Mouse (Mus musculus) E14TG2a.4 (cell line): ENCODE measurements at regions not wholly inside any gene's neighbourhood (a gene's known extent, or its start where the extent isn't known, plus 50 kb on each side); places are given as distances from the start of the nearest gene placed in this dataset.

ENCODE experiments used
- H3K27me3 ChIP-seq: 2 replicates; pipeline ENCODE4 v1.6.1; 2014; ENCODE audit warnings: low read length, control low read depth; ENCODE audit not compliant: insufficient read depth
- H3K36me3 ChIP-seq: 2 replicates; pipeline ENCODE4 v1.6.1; 2014; ENCODE audit warnings: low read length, control low read depth; ENCODE audit not compliant: insufficient read depth
- H3K4me1 ChIP-seq: replicated peaks from 2 replicates; pipeline ENCODE4 v1.6.1; 2014; ENCODE audit warnings: low read depth, low read length, control low read depth
- H3K4me3 ChIP-seq: replicated peaks from 2 replicates; pipeline ENCODE4 v1.5.1; 2014; ENCODE audit warnings: mild to moderate bottlenecking, low read length
- H3K9me3 ChIP-seq: 2 replicates; pipeline ENCODE4 v1.6.1; 2014; ENCODE audit warnings: low read length, control low read depth
- CTCF ChIP-seq: conservative IDR thresholded peaks from 2 replicates; pipeline ENCODE4 v1.5.1; 2014; ENCODE audit warnings: low read length
- NANOG ChIP-seq: IDR thresholded peaks from 2 replicates; pipeline ENCODE4 v1.6.1; 2014; ENCODE audit warnings: borderline replicate concordance, low read length, mixed read lengths
- POU5F1 ChIP-seq: IDR thresholded peaks from 2 replicates; pipeline ENCODE4 v1.6.1; 2014; ENCODE audit warnings: low read length, borderline replicate concordance

DNA sequence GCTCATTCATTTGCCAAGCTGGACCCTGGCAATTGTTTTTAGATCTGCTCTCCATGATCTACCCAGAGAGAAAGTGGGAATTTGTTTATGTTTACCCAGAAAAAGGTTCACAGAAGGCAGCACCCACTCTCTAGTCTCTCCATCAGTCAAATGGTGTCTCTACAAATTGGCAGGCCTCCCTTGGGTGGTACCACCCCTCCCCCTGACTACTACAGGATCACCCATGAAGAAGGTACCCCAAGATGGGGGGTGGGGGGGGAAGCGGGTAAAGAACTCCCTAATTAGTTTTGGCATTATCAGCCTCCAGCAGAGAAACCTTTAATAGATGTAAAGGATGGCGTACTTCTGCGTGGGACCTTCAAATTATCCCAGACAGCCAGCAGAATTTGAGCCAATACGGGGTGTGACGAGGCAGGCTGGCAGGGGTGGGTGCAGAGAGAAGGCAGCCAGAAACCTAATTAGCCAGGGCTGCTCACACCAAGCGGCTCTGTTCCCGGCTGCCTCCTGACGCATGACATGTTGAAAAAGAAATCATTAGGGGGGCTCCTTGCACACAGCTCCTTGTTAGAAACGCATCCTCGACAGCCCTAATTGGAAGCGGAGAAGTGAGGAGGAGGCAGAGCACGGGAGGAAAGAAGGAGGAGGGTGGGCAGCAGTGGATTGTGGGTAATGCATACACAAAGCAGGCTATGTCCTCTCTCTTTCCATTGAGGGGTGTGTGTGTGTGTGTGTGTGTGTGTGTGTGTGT is 220.7 kb downstream of the Suds3 start:
- Histone ChIP-seq H3K9me3 (no peaks in the 10 kb centered on the region), H3K27me3 (peaks cover 13% of the 10 kb centered on the region), H3K4me3 (no peak overlapping the region), H3K36me3 (no peaks in the 10 kb centered on the region), H3K4me1 (peaks cover 15% of the 10 kb centered on the region)
- TF ChIP-seq POU5F1, result no peak
- no peak for TF ChIP-seq CTCF
- TF ChIP-seq NANOG, result no peak

DNA sequence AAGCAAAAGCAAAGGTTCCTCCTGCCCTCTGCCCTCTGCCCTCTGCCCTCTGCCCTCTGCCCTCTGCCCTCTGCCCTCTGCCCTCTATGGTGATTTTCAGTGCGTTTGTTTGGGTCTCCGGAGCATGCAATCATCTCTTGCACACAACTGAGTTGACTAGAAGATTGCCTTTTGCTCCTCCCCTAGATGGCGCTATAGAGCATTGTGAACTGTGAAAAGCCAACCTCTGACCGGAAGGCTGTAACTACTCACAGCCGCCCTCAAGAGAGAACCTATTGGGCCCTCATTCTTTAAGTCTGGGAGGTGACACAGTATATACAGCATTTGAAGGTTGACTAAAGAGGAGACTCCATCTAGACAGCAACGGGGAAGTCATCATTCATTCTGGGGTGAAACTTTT is 221.3 kb downstream of the Suds3 start:
- Histone ChIP-seq H3K36me3 (no peaks in the 10 kb centered on the region), H3K9me3 (no peaks in the 10 kb centered on the region), H3K4me3 (no peak overlapping the region), H3K27me3 (peaks cover 13% of the 10 kb centered on the region), H3K4me1 (peaks cover 15% of the 10 kb centered on the region)
- TF ChIP-seq NANOG, result no peak
- peak; percentile 49 for TF ChIP-seq CTCF

DNA sequence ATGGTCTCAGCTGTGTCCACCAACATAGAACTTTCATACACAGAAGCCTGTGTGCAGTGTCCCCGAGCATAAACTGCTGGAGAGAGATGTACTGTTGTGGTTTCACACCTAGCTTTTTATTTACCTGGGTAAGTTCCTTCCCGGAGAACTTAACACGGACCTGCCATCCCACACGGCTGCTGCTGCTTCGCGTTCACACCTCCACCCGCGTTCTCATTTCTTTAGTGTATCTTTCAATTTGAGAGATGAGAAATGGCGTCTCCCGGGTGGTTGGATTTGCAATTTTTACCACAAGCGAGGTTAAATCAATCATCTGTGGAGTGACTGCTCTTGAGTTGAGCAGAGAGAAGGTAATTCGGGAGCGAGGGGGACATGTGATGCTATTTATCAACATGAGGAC is 223.0 kb downstream of the Suds3 start:
- peak overlapping the region; percentile 32; the same call in 1 of the 2 replicates for H3K4me3 ChIP-seq
- no peaks in the 10 kb centered on the region for H3K9me3 ChIP-seq
- H3K27me3 ChIP-seq, result peaks cover 13% of the 10 kb centered on the region
- TF ChIP-seq POU5F1 (no peak), CTCF (no peak), NANOG (no peak)
- no peaks in the 10 kb centered on the region for H3K36me3 ChIP-seq
- peaks cover 15% of the 10 kb centered on the region for H3K4me1 ChIP-seq

- Histone ChIP-seq H3K36me3 (no peaks in the 10 kb centered on the region), H3K4me1 (peaks cover 36% of the 10 kb centered on the region), H3K27me3 (peaks cover 13% of the 10 kb centered on the region), H3K9me3 (peaks cover 5% of the 10 kb centered on the region; the same call in 1 of the 2 replicates), H3K4me3 (no peak overlapping the region)
- TF ChIP-seq NANOG (no peak), POU5F1 (no peak), CTCF (no peak)
Observed at GRCm38 (mm10) chr5:116889224-116889623, 226.7 kb downstream of the Suds3 start.

DNA sequence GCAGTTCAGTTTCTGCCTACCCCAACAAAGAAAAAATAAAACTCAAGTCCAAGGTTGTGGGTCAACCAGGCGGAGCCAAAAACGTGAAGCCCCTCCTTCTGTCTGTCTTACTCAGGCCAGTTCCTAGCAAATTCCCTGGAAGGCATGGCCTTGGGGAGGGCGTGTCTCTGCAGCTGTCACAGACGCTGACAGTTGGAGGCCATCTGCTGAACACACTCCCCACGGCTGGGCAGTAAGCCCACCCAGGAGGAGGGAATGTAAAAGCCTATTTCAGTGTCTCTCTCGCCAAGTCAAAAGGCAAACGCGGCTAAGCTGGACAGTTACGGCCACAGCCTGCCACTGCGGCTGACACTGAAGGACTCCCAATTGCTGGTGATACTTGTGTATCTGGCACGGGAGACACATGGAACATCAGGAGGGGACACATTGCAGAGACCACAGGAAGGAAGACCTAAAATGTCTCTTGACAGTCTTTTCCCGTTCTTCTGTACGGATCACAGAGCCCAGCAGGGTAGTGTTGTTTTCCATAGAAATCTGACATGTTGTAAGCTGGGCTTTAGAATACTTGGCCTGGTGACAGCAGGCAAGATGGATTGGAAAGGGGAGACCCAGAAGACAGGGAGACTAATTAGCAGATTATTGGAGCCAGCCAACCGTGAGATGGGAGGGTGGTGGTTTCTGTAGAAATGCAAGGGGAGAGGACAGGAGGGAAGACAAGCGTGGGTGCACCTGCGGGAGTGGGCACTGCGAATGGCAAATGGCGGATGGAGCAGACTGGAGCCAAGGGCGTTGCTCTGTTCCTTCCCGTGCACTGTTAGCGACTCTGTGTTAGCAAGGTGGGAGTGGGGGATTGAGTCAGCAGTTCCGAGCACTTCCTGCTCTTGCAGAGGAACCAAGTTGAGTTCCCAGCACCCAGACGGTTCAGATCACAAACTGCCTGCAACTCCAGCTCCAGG is 229.5 kb downstream of the Suds3 start:
- Histone ChIP-seq H3K4me3 (peak overlapping the region; percentile 37), H3K4me1 (peaks cover 22% of the 10 kb centered on the region)
- no peak for TF ChIP-seq NANOG
- no peak for TF ChIP-seq POU5F1
- no peak for TF ChIP-seq CTCF

GRCm38 (mm10) chr5:116879761-116880160 is 236.2 kb downstream of the Suds3 start:
- TF ChIP-seq CTCF, result no peak
- TF ChIP-seq POU5F1, result no peak
- no peak for TF ChIP-seq NANOG
- no peaks in the 10 kb centered on the region for H3K4me1 ChIP-seq

More for the DNA sequence above, 229.5 kb downstream of the Suds3 start:
- peaks cover 5% of the 10 kb centered on the region; the same call in 1 of the 2 replicates for H3K9me3 ChIP-seq
- H3K36me3 ChIP-seq, result no peaks in the 10 kb centered on the region
- no peaks in the 10 kb centered on the region for H3K27me3 ChIP-seq

DNA sequence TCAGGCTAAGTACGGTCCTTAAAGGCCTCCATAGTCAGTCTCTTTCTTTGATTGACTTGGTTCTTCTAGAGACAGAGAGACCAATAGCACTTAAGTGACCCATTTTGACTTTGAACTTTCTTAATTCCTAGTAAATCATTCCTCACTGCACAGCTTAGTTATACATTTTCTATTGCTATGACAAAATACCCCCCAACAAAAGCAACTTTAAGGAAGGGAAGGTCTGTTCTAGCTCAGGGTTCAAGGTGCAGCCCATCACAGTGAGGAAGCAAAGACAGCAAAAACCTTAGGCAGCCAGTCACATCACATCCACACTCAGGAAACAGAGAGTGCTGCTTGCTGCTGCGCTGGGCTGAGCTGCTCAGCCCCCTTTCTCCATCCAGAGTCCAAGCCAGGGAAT is 241.0 kb downstream of the Suds3 start:
- TF ChIP-seq POU5F1 (no peak), NANOG (no peak), CTCF (no peak)
- Histone ChIP-seq H3K36me3 (no peaks in the 10 kb centered on the region), H3K9me3 (no peaks in the 10 kb centered on the region), H3K4me3 (no peak overlapping the region), H3K27me3 (no peaks in the 10 kb centered on the region), H3K4me1 (no peaks in the 10 kb centered on the region)

More at GRCm38 (mm10) chr5:116879761-116880160, 236.2 kb downstream of the Suds3 start:
- Histone ChIP-seq H3K4me3 (no peak overlapping the region), H3K9me3 (peaks cover 5% of the 10 kb centered on the region; the same call in 1 of the 2 replicates), H3K27me3 (no peaks in the 10 kb centered on the region), H3K36me3 (no peaks in the 10 kb centered on the region)

GRCm38 (mm10) chr5:116868115-116868514 is 247.8 kb downstream of the Suds3 start:
- Histone ChIP-seq H3K36me3 (no peaks in the 10 kb centered on the region), H3K4me1 (no peaks in the 10 kb centered on the region), H3K4me3 (no peak overlapping the region), H3K9me3 (peaks cover 5% of the 10 kb centered on the region), H3K27me3 (no peaks in the 10 kb centered on the region)
- no peak for TF ChIP-seq NANOG
- TF ChIP-seq POU5F1, result no peak
- TF ChIP-seq CTCF, result peak; percentile 44
